Mouse (Mus musculus) kidney, embryonic 15.5 days (tissue): ENCODE data around the gene Espn. TPM values are rescaled to one million over a fixed set of nuclear protein-coding genes. Genes with fewer than 3 reads are reported as not detected.

ENCODE experiments used
- ATAC-seq: fragments of 200-750 bp; cut with Nextera tagmentation; replicated peaks from 2 replicates; pipeline ENCODE4 v1.8.0; 2017; ENCODE audit warnings: moderate TSS enrichment; ENCODE audit not compliant: low FRiP score
- H3K27ac ChIP-seq: fragments of 300-500 bp; sonication (generic); 2 replicates; pipeline ENCODE4 v1.5.1; 2015; ENCODE audit warnings: mild to moderate bottlenecking, inconsistent platforms
- H3K27me3 ChIP-seq: fragments of 300-500 bp; sonication (generic); 2 replicates; pipeline ENCODE4 v1.6.1; 2015; ENCODE audit warnings: inconsistent platforms
- H3K36me3 ChIP-seq: fragments of 300-500 bp; sonication (generic); 2 replicates; pipeline ENCODE4 v1.6.1; 2015; ENCODE audit warnings: inconsistent platforms
- H3K4me1 ChIP-seq: fragments of 300-500 bp; sonication (generic); 2 replicates; pipeline ENCODE4 v1.6.1; 2015; ENCODE audit warnings: inconsistent platforms
- H3K4me2 ChIP-seq: fragments of 300-500 bp; sonication (generic); 2 replicates; pipeline ENCODE4 v1.6.1; 2015; ENCODE audit warnings: moderate library complexity, mild to moderate bottlenecking, inconsistent platforms
- H3K4me3 ChIP-seq: fragments of 300-500 bp; sonication (generic); replicated peaks from 2 replicates; pipeline ENCODE4 v1.5.1; 2015; ENCODE audit warnings: mild to moderate bottlenecking, inconsistent platforms
- H3K9ac ChIP-seq: fragments of 300-500 bp; sonication (generic); 2 replicates; pipeline ENCODE4 v1.6.1; 2015; ENCODE audit warnings: mild to moderate bottlenecking, inconsistent platforms
- H3K9me3 ChIP-seq: fragments of 300-500 bp; sonication (generic); replicated peaks from 2 replicates; pipeline ENCODE4 v1.6.1; 2016; ENCODE audit warnings: inconsistent platforms
- WGBS: fragments of 180-500 bp; shearing (Covaris S2); methylation state at CpG from one replicate; pipeline ENCODE4 v1.1.7; 2015; ENCODE audit warnings: mixed read lengths; 5-methylcytosine and 5-hydroxymethylcytosine counted together
- polyA plus RNA-seq: library from polyadenylated mRNA; unstranded; fragments of >200 nt; fragmentation: Nextera tagmentation; extraction: Ambion mirVana; gene quantifications from 2 replicates; pipeline ENCODE4 v1.2.1, GENCODE M21; 2015

Espn gene
- polyA plus RNA-seq, 1 experiment from 2014 or later = 25.5 TPM

DNA sequence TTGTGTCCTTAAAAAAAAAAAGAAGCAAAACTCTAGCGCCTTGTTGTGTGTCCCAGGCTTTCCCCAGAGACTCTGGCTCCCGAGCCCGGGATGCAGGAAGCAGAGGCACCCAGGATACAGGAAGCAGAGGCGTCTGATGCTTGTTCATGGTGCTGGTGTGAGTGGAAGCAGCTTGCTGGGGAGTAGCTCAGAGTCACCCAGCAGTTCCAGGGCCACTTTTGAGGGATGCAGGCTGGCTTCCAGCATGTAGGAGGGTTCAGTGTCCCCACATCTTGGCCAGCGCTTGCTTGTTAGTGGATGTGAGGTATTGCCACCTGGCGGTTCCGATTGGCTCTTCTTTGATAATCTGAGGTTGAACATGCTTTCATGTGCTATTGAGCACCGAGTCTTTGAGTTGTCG is 35.0 kb upstream of the Espn start:
- no peaks in the 10 kb centered on the region for H3K27me3 ChIP-seq
- no peak overlapping the region for H3K9ac ChIP-seq
- peak overlapping the region; percentile 88; the same call in 1 of the 2 replicates for H3K27ac ChIP-seq
- ATAC-seq = no peak
- peaks cover 44% of the 10 kb centered on the region for H3K4me1 ChIP-seq
- no peaks in the 10 kb centered on the region for H3K36me3 ChIP-seq
- H3K4me3 ChIP-seq = no peak overlapping the region
- peak overlapping the region; percentile 57 for H3K4me2 ChIP-seq
- 81% methylated on average over 9 of the region's 9 CpGs for WGBS
- H3K9me3 ChIP-seq = no peaks in the 10 kb centered on the region

DNA sequence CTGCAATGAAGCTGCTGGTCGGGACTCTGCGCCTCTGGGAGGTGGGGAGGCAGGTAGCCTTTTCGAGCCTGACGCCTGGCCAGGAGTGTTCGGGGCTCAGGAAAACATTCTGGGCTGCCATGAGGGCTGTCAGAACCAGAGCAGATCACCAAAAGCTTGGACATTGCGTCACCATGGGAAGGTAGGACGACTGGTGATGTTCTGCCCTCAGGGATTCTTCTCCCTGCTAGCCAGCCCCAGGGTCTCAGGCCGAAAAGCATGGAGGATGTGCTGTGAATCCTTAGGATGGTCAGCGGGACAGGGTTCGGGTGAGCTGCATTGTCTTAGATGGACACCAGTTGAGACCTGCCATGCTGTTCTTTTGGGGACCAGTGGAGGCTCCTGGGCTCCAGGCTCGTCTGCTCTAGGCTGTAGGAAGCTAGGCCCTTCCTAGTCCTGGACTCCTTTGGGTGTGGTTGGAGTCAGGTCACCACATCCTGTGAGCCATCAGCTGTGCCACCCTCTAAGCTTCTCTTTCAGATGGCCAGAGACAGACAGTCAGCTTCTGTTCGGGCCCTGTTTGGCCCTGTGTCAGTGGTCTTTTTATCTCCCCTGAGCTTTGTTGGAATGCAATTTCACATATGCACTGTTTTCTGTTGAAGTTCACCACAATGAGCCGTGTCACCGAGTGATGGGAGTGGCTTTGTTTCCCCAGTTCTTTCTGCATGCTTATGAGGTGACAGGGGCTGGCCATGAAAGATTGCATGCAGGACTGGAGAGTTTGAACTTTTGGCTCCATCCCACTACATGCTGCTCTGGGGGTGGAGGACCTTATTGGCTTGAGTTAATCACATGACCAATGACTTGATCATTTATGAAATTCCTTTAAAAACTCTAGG is 34.3 kb upstream of the Espn start:
- peak overlapping the region; percentile 57 for H3K4me2 ChIP-seq
- WGBS = 39% methylated on average over 14 of the region's 14 CpGs
- ATAC-seq = 0 out of 2 replicates have a peak, but pooled peaks have one; percentile 9

DNA sequence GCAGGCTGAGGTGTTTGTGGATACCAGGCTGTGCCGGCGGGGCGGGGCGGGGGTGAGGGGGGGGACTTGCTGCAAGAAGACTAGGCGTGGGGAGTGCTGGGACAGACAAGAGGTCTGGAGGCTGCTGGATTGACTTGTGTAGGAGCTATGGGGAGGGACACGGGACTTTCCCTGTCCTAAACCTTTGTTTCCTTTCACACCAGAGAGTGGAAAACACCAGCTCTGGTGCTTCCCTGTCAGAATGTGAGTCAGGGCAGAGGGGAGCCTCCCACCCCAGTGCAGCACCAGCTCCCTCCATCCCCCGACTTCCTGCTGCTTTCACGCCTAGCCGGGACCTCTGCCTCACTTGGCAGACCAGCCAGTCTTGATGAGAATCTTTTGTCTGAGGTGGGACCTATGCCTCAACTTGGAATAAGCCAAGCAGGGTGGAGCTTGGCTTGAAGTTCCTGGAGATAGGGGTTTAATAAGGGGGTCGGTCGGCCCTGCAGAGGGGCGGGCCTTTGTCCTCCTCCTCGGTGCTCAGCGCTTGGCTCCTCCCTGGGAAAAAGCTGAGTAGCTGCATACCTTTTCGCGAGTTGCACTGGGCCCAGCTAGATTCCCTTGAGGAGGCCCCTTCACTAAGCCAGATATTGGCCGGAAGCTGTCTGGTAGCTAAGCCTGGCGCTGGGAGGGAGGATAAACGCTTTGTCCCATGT is 33.5 kb upstream of the Espn start:
- peak overlapping the region; percentile 22 for H3K9ac ChIP-seq
- peak overlapping the region; percentile 57 for H3K4me2 ChIP-seq
- H3K4me1 ChIP-seq = peaks cover 37% of the 10 kb centered on the region
- peak overlapping the region; percentile 34 for H3K4me3 ChIP-seq
- no peaks in the 10 kb centered on the region for H3K27me3 ChIP-seq
- H3K9me3 ChIP-seq = no peaks in the 10 kb centered on the region
- H3K27ac ChIP-seq = peak overlapping the region; percentile 88
- WGBS = 3% methylated on average over 19 of the region's 19 CpGs
- ATAC-seq = peak; percentile 77
- no peaks in the 10 kb centered on the region for H3K36me3 ChIP-seq

More for the DNA sequence above, 34.3 kb upstream of the Espn start:
- Histone ChIP-seq H3K4me1 (peaks cover 44% of the 10 kb centered on the region), H3K27me3 (no peaks in the 10 kb centered on the region), H3K27ac (peak overlapping the region; percentile 88), H3K4me3 (peak overlapping the region; percentile 34), H3K9ac (peak overlapping the region; percentile 22; the same call in 1 of the 2 replicates), H3K9me3 (no peaks in the 10 kb centered on the region), H3K36me3 (no peaks in the 10 kb centered on the region)

DNA sequence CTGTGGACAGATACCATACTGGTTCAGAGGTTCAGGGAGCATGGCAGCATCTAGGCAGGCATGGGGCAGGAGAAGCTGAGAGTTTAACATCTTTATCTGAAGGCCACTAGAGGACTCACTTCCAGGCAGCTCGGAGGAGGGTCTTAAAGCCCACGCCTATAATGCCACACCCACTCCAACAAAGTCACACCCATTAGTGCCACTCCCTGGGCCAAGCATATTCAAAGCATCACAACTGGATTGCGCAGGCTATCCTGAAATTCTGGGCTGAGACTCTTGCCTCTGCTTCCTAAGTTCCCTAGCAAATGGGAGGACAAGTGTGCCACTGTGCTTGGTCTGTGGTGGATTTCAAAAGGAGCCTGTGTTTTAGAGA is 33.0 kb upstream of the Espn start:
- Histone ChIP-seq H3K4me1 (peaks cover 38% of the 10 kb centered on the region), H3K27ac (peak overlapping the region; percentile 88), H3K4me3 (peak overlapping the region; percentile 34), H3K9me3 (no peaks in the 10 kb centered on the region), H3K4me2 (peak overlapping the region; percentile 57), H3K9ac (0 out of 2 replicates have a peak overlapping the region, but pooled peaks have one; percentile 8), H3K36me3 (no peaks in the 10 kb centered on the region), H3K27me3 (no peaks in the 10 kb centered on the region)
- ATAC-seq = peak; percentile 65
- WGBS = 0% methylated on average over 3 of the region's 3 CpGs

DNA sequence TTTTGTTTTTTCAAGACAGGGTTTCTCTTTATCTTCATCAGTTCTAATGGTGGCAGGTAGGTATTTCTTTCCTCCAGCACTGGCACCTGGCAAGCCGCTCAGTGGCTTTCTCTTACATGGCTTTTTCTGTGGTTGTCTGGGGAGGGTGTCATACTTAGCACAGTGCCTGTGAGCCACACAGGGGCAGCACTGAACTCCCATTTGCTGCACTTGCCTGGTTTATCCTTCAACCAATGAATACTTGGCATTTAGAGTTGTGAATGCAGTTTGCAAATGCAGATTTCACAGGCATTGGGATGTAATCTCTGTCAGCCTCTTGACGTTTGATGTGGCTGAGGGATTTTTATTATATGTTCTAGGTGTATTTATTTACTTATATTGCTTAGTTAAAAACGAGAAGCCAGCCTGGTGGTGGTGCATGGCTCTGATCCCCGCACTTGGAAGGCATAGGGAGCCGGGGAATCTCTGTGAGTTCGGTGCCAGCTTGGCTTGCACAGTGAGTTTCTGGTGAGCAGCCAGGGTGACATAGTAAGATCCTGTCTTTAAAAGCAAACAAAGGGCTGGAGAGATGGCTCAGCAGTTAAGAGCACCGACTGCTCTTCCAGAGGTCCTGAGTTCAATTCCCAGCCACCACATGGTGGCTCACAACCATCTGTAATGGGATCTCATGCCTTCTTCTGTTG is 32.3 kb upstream of the Espn start:
- WGBS = 65% methylated on average over 7 of the region's 7 CpGs
- H3K27ac ChIP-seq = peak overlapping the region; percentile 88; the same call in 1 of the 2 replicates
- no peak for ATAC-seq

DNA sequence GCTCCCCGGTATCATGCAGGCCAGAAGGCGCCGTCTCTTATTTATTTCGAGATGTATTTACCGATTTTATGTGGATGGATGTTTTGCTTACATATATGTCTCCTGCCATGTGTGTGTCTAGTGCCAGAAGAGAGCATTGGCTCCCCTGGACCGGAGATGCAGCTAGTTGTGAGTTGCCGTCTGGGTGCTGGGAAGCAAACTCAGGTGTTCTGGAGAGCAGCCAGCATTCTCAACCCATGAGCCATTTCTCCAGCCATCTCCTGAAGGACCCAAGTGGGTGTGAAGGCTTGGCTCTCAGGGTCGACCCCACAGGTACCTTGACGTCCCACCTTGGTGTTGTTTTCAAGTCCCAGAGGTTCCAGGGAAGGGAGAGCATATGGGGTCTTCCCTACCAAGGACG is 30.0 kb upstream of the Espn start:
- no peak overlapping the region for H3K9ac ChIP-seq
- no peak for ATAC-seq
- H3K4me2 ChIP-seq = no peak overlapping the region
- H3K4me3 ChIP-seq = no peak overlapping the region
- WGBS = 89% methylated on average over 10 of the region's 10 CpGs
- H3K9me3 ChIP-seq = no peaks in the 10 kb centered on the region
- no peaks in the 10 kb centered on the region for H3K36me3 ChIP-seq
- peaks cover 53% of the 10 kb centered on the region for H3K4me1 ChIP-seq
- peaks cover 13% of the 10 kb centered on the region for H3K27me3 ChIP-seq
- H3K27ac ChIP-seq = no peak overlapping the region

More for the DNA sequence above, 32.3 kb upstream of the Espn start:
- H3K4me3 ChIP-seq = no peak overlapping the region
- H3K27me3 ChIP-seq = peaks cover under 1% of the 10 kb centered on the region; the same call in 1 of the 2 replicates
- no peak overlapping the region for H3K9ac ChIP-seq
- H3K36me3 ChIP-seq = no peaks in the 10 kb centered on the region
- H3K4me2 ChIP-seq = no peak overlapping the region
- no peaks in the 10 kb centered on the region for H3K9me3 ChIP-seq
- peaks cover 38% of the 10 kb centered on the region for H3K4me1 ChIP-seq

DNA sequence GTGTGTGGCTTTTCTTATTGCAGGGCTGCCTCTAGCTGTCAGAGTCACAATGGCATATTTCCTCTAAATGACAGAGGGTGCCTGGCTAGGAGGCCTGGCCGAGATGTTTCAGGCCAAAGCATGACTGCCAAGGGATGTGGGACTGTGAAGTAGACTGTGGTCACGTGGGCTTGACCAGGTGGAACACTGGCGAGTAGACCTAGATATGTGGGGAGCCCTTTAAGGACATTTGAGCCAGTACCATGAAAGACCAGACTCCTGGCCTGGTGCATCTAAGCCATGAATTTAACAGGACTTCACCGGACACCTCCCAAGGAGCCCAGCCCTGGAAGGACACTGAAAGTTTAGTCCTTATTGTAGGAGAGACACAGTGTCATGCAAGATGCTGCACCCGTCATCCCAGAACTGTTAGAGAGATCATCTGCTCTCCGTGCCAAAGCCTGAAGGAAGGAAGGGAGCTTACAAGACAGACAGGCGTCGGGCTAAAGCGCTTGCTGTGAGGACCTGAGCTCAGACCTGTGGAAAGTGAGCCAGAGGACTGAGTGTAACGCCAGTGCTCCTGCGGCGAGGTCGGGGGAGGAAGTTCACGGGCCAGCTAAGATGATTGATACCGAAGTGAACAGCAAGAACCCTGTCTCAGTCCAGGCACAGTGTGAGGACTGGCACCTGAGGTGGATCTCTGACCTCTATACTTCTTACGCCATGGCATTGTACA is 27.9 kb upstream of the Espn start:
- H3K4me3 ChIP-seq = peak overlapping the region; percentile 64; the same call in 1 of the 2 replicates
- H3K36me3 ChIP-seq = no peaks in the 10 kb centered on the region
- peaks cover 34% of the 10 kb centered on the region for H3K4me1 ChIP-seq
- no peak overlapping the region for H3K27ac ChIP-seq
- no peak overlapping the region for H3K9ac ChIP-seq
- H3K4me2 ChIP-seq = no peak overlapping the region
- H3K27me3 ChIP-seq = peaks cover 13% of the 10 kb centered on the region
- no peak for ATAC-seq
- 65% methylated on average over 16 of the region's 16 CpGs for WGBS
- no peaks in the 10 kb centered on the region for H3K9me3 ChIP-seq

DNA sequence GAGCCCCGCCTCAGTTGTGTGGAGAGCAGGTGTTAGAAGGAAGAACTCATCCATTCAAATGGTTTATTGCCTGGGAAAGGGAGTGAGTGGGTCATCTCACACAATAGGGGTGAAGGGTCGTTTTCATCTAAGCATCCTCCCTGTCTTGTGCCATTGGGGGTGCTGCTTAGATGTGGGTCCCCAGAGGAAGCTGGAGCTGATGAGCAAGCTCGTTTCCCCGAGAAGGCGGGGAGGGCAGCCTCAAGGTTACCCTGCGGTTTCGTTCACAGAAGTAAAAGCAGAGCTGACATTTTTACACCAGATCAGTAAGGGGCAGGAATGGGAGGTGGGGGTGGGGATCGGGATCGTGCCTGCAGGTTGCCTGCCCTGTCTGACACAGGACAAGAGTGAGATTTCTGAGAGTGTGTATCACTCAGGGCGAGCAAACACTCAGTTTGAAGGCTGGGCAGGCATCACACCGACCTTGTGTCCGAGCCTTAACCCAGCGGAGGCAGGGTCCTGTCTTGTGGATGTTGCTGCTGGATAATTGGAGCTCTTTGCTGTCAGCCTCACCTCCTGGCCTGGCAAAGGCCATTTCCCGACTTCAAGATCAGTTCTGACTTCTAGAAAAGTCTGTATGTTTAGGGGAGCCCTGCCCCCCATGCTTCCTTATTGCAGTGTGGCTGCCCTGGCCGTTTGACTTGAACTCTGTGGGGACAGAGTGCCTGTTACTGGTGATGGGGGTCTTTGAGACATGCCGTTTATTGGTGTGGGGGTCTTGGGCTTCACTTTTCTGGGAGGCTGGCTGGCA is 26.9 kb upstream of the Espn start:
- peak overlapping the region; percentile 96 for H3K4me2 ChIP-seq
- peak overlapping the region; percentile 64 for H3K4me3 ChIP-seq
- no peak overlapping the region for H3K27ac ChIP-seq
- peaks cover 14% of the 10 kb centered on the region for H3K27me3 ChIP-seq
- peak overlapping the region; percentile 59 for H3K9ac ChIP-seq
- H3K36me3 ChIP-seq = no peaks in the 10 kb centered on the region
- 14% methylated on average over 16 of the region's 16 CpGs for WGBS
- no peaks in the 10 kb centered on the region for H3K9me3 ChIP-seq
- H3K4me1 ChIP-seq = peaks cover 26% of the 10 kb centered on the region
- ATAC-seq = no peak

DNA sequence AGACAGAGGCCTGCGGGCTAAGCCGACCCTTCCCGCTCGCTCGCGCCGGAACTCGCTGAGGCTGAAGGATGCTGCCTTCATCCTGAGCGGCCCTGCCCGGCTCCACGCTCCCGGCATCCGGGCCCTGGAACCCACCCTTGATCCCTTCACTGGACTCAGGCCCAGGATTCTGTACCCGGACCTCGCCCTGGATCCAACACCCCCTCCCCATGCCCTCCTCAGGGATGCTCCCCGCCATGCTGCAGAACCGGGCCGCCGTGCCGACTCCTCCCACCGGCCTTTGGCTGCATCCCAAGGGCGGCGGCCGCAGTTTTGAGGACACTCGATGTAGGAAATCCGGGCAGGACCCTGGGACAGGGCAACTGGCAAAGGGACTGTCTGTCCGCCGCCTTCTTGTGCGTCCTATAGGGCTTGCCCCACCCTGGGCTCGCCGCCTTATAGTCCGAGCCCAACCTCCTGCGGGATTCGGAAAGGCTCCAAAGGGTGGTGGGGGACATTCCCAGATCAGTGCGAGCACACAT is 26.2 kb upstream of the Espn start:
- H3K4me2 ChIP-seq = peak overlapping the region; percentile 96
- H3K36me3 ChIP-seq = no peaks in the 10 kb centered on the region
- peaks cover 19% of the 10 kb centered on the region for H3K27me3 ChIP-seq
- ATAC-seq = peak; percentile 67
- H3K27ac ChIP-seq = no peak overlapping the region
- peak overlapping the region; percentile 59 for H3K9ac ChIP-seq
- H3K4me3 ChIP-seq = peak overlapping the region; percentile 64
- under 1% methylated on average over 35 of the region's 35 CpGs for WGBS
- H3K9me3 ChIP-seq = no peaks in the 10 kb centered on the region
- H3K4me1 ChIP-seq = peaks cover 26% of the 10 kb centered on the region

DNA sequence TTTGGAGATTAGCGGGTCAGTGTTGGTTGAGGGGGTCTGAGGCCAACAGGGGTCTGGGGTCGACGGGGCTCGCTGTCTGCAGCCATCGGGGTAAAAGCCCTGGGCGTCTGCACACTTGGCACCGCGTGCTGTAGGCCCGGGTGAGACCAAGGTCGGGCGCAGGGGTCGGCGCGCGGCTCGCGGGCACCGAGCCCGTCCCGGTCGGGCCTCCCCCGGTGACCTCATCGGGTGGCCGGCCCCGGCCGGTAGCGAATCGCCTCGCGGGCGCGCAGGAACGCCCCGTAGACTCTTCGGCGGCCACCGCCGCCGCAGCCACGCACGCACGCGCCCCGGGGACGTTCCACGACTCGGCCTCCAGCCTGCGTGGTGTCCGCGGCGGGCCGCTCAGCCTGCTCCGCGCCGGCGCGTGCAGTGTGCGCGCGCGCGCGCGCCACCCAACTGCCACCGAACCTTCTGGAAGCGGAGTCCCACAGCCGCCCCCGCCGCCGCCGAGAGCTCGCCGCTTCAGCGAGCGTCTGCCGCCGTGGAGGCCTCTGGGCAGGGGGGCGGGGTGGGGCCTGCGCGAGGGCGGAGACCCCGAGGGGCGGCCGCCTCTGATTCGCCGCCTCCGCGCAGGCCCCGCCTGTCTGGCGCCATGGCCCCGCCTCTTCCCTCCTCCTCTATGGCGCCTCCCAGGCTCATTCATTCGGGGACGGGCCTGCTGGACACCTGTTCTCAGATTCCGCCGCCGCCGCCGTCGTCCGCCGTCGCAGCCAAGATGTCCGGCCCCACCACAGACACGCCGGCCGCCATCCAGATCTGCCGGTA is 25.6 kb upstream of the Espn start, which contains the start of gene Acot7:
TSS of gene Acot7 (plus strand) at position 598 of the 807 bp plus-strand sequence.
- Histone ChIP-seq H3K27me3 (peaks cover 19% of the 10 kb centered on the region), H3K36me3 (no peaks in the 10 kb centered on the region), H3K9ac (peak within 1 kb of the TSS; percentile 68), H3K9me3 (no peaks in the 10 kb centered on the region), H3K4me1 (peaks cover 26% of the 10 kb centered on the region), H3K4me2 (peak within 1 kb of the TSS; percentile 96), H3K27ac (peak within 1 kb of the TSS; percentile 69), H3K4me3 (peak within 1 kb of the TSS; percentile 64)
- WGBS = under 1% methylated on average over 94 of the region's 108 CpGs
- ATAC-seq = peak; percentile 97
